Mouse (Mus musculus) heart, postnatal 25 days (tissue): ENCODE measurements at regions not wholly inside any gene's neighbourhood (a gene's known extent, or its start where the extent isn't known, plus 50 kb on each side); places are given as distances from the start of the nearest gene placed in this dataset.

ENCODE experiments used
- DNase-seq: peaks from one replicate; pipeline ENCODE4 v3.0.0; 2022; ENCODE audit warnings: low spot score
- intact Hi-C: fragments of 180-260 bp; cut with DNase I; formaldehyde crosslinking; loops from one replicate; pipeline ENCODE4 v1.15.1; 2025

GRCm38 (mm10) chr4:148723208-148723607, 80.1 kb downstream of the Gm572 start:
- DNase-seq, result no peak
- intact Hi-C loops, result no loop called here

- no peak for DNase-seq
- intact Hi-C loops, result no loop called here
Measured at GRCm38 (mm10) chr4:148723934-148724719, 80.1 kb upstream of the Casz1 start.

- no peak for DNase-seq
- intact Hi-C loops, result no loop called here
Measured at GRCm38 (mm10) chr4:148728800-148729199, 75.4 kb upstream of the Casz1 start.

- no peak for DNase-seq
- intact Hi-C loops, result no loop called here
Measured at GRCm38 (mm10) chr4:148731586-148731985, 72.6 kb upstream of the Casz1 start.

- no peak for DNase-seq
- intact Hi-C loops, result no loop called here
Measured at GRCm38 (mm10) chr4:148734061-148734460, 70.2 kb upstream of the Casz1 start.

- intact Hi-C loops, result no loop called here
- no peak for DNase-seq
Measured at GRCm38 (mm10) chr4:148734547-148734946, 69.7 kb upstream of the Casz1 start.

- intact Hi-C loops, result no loop called here
- no peak for DNase-seq
Measured at GRCm38 (mm10) chr4:148738601-148739530, 65.4 kb upstream of the Casz1 start.

GRCm38 (mm10) chr4:148742549-148743413, 61.4 kb upstream of the Casz1 start:
- intact Hi-C loops, result loop anchor here (1.0 to 5.0 kb wide), 5 partner anchors 160 to 395 kb away; partner anchors contain the start of gene Cenps
- no peak for DNase-seq

- no peak for DNase-seq
- intact Hi-C loops, result loop anchor here (5.0 kb wide), 4 partner anchors 159 to 394 kb away; partner anchors contain the start of gene Cenps
Measured at GRCm38 (mm10) chr4:148743414-148743844, 60.8 kb upstream of the Casz1 start.

- intact Hi-C loops, result loop anchor here (5.0 kb wide), 4 partner anchors 158 to 393 kb away; partner anchors contain the start of gene Cenps
- no peak for DNase-seq
Measured at GRCm38 (mm10) chr4:148744053-148744452, 60.2 kb upstream of the Casz1 start.

- no peak for DNase-seq
- intact Hi-C loops, result loop anchor here (2.0 kb wide), 1 partner anchor 60 kb away; no protein-coding TSS in a partner anchor
Measured at GRCm38 (mm10) chr4:148746460-148747314, 57.5 kb upstream of the Casz1 start.

- no peak for DNase-seq
- intact Hi-C loops, result loop anchor here (2.0 kb wide), 1 partner anchor 60 kb away; no protein-coding TSS in a partner anchor
Measured at GRCm38 (mm10) chr4:148747315-148747644, 56.9 kb upstream of the Casz1 start.

- no peak for DNase-seq
- intact Hi-C loops, result loop anchor here (5.0 kb wide), 1 partner anchor 37 kb away; no protein-coding TSS in a partner anchor
Measured at GRCm38 (mm10) chr4:148750030-148750429, 54.2 kb upstream of the Casz1 start.

- intact Hi-C loops, result loop anchor here (5.0 kb wide), 1 partner anchor 36 kb away; no protein-coding TSS in a partner anchor
- no peak for DNase-seq
Measured at GRCm38 (mm10) chr4:148751591-148751990, 52.6 kb upstream of the Casz1 start.

GRCm38 (mm10) chr4:148752360-148753093, 51.7 kb upstream of the Casz1 start:
- DNase-seq, result no peak
- intact Hi-C loops, result loop anchor here (5.0 kb wide), 1 partner anchor 35 kb away; no protein-coding TSS in a partner anchor

- intact Hi-C loops, result loop anchor here (5.0 kb wide), 1 partner anchor 34 kb away; no protein-coding TSS in a partner anchor
- no peak for DNase-seq
Measured at GRCm38 (mm10) chr4:148753143-148753798, 51.0 kb upstream of the Casz1 start.

- DNase-seq, result no peak
- intact Hi-C loops, result loop anchor here (5.0 kb wide), 1 partner anchor 33 kb away; no protein-coding TSS in a partner anchor
Measured at GRCm38 (mm10) chr4:148753849-148754248, 50.4 kb upstream of the Casz1 start.
